Mouse (Mus musculus) layer of hippocampus, postnatal 10 days (tissue): ENCODE results near the gene Ttc7b. TPM values are rescaled to one million over a fixed set of nuclear protein-coding genes. Genes with fewer than 3 reads are reported as not detected.

Source experiments
- DNase-seq, 2 experiments: peaks; one replicate each; pipeline ENCODE4 v3.0.0; 2021; ENCODE audit warnings: low spot score in 2 of 2
- total RNA-seq, 2 experiments: library from RNA; stranded (reverse); gene quantifications; 2 replicates each; pipeline ENCODE4 v1.2.3; 2021

Gene Ttc7b
- total RNA-seq, 2 experiments from 2014 or later, result 110 to 121 TPM

DNA sequence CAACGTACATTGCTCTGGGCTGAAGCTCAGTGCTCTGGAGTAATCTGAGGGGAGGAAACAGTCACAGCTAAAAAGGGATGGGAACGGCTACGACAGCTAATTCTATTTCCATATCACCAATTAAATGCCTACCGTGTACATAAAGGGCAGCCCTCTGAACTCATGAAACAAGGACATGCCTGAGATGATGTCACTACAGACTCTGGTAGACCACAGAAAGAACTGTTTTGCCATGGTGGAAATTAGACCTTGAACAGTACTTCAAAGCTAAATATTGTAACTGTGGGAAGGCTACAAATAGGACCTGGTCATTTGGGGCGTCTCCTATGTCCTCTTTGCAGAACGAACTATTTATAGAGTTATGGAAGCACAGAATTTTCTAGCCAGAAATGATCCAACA is 99.7 kb downstream of the Ttc7b start:
- DNase-seq, result no peak

DNA sequence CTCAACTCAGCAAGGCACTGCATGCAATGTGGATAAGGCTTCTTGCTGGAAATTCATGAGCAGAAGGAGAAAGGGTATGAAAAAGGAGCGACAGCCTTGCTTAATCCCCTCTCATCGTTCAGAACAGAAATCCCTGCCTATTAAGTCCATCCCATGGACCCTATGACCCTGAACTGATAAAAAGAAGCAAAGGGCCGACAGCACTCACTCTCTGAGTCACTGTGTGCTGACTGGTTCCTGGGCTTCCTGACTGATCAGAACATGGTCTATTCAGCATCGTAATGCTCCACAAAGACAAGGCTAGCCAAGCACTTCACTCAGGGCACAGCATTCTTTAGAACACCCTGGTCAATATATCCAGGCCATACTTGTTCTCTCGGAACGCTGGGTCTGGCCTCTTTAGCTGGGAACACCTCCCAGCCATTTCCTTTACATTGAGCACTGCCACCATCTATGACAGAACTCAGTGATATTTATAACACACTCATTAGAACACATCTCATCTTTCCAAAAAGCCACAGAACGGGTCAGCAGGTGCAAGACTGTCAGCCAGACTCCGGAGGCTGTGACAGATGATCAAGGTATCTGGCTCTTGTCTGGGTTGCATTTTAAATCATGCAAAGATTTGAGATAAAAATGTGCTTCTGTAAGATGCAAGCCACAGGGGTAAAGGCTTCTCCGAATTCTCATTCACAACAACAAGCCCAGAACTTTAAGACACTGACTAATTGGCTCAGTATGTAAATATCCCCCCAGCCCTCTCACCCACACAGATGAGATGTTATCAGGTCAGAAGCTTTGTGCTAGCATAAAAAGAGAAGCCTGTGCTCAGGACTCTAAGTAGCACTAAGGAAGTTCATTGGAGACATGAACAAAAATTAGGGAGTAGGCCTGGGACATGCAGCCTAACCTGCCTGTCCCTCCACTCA is 100.4 kb downstream of the Ttc7b start:
- no peak for DNase-seq

DNA sequence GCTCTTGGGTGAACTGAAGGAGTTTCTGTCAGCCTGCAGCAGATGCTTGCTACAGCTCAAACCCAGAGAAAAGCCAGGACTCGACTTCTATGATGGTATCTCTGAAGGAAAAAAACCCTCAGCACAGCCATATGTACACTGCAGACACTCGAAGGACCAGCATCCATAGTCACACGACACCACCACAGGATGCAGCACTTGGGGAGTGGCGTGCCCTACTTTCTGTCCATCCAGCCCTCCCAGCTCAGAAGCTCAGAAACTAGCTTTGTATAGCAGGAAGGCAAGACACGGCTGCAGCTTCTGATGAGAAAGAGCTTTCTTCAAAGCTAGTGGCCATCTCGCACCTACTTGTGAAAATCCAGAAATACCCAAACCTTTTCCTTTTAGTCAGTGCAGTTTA is 104.8 kb downstream of the Ttc7b start:
- DNase-seq, result no peak

DNA sequence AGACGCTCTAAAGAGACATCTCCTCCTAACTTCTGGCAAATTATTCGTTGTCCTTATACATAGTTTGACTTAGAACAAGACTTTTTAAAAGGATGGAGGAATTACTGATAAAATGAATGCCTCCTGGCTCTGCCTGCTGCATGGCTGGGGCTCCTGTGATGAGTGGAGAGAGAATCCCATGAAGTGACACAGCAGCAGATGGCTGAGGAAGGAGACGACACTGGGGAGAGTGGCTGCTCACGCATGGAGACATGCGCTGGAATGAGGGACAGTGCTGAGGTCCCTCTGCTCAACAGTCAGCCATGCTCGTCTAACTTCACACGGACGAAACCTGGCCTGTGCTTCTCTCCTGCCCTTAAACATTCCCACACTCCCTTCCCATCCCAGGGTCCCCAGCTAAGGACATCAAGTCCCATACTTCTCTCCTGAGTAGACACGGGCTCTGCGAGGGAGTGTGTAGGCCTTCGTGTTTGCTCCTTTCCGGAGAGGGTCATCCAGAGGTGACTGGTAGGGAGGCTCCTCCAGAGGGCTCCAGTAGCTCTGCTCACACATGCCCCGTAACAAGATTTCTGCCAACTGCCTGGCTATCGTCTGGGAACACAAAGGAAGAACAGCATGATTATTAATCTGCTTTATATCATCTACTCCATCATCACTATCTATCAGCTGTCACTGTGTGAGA is 105.8 kb downstream of the Ttc7b start:
- no peak for DNase-seq

DNA sequence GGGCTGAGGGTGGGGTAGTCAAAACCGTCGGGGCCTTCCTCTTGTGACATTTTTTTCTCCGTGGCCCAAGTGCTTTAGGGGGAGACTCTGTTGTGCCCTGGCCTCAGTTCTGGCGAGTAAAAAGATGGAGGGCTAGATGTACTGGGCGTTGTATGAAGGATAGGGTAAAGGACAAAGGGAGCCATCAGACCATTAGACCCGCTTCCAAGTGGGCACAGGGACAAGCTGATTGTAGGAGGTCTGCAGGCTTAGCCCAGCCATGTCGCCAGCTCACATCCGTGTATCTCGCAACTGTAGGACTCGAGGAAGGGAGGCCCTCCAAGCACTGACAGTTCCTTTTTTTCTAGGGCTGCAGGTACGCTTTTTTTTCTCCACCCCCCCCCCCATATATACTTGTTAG is 111.9 kb downstream of the Ttc7b start:
- DNase-seq, result no peak

DNA sequence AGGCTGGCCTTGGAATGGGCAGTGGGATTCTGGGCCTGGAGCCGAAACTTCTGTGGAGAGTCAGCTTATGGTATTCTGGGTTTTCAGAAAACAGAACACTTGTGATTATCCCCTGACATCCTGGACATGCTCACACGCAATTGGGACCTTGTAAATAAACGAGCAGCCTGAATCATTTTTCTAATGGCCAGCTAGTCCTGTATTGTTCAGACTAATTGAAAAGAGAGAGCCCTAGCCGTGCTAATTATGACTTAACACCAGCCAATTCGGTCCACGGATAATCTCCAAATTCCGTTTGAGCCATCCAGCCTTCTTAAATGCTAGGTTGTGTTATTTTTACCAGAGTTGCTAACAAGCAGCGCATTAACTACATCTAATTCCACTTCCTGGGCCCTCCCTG is 112.5 kb downstream of the Ttc7b start:
- DNase-seq, result no peak

DNA sequence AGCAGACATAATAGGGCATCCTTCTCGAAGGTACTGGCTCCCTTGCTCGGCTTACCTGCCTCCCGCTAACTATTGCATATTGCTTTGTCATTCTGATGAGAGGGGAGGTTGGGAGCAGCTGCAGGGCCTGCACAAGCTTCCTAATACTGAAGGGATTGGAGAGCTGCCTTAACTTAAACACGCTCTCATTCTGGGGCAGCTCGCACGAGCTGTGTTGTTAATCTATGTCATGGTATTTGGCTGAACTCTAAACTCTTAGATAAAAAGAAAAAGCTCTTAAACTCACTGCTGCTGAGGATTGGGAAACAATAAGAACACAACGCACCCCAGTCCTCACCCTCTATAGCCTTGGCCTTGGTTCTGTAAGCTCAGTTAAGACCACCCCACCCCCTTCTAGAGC is 113.3 kb downstream of the Ttc7b start:
- no peak for DNase-seq

DNA sequence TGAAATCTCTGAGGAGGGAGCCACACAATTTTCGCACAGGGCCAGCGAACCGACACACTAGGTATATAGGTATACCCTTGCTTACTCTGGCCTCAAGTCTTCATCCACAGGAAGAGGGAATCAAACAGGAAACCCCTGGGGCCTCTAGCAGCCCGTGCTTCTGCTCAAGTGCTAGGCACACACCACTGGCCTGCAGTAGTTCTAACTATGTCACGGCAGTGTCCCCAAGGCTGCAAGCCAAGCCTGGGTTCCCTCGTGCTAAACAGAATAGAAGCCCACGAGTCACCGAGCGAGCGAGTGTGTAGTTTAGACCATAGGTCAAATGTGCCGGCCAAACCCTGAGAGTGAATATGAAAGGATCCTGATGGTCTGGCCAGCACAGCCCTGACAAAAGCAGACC is 114.5 kb downstream of the Ttc7b start:
- no peak for DNase-seq

DNA sequence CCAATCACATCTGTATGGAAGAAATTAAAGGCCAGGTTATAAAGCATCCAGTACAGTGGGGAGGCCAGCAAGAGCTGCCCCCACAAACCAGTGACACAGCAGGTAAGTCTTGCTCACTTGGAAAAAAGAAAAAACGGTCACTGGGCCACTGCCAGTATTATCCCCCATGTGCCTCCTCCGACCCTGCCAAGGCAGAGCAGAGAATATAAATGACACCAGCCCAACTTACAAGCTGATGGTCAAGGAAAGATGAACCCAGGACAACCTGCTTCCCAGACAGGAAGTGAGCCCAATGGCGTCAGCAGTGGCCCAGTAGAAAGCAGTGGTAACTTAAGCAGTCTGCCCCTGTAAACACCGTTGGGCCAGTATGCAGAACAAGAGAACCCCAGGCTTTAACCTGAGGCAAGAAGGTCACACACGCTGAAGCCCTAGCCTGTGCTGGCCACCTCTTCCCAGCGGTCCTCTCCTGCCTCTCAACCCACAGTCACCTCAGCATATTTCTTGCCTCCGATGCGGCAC is 115.1 kb downstream of the Ttc7b start:
- no peak for DNase-seq

DNA sequence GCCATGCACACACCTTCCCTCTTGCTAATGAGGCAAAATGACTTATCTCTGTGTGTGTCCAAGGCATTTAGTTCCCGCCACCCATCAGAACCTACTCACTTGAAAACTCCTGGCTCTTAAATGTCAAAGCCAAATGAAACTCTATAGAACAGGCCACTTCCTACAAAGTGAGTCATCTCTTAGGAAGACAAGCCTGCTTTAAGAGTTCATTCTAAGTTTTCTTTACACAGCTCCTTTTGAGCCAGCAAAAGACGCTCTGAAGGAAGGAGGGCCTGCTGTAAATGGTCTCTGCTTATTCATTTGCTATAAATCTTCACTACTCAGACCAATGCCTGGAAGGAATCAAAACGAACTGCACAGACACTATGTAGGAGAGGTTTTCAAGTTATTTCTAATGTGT is 116.2 kb downstream of the Ttc7b start:
- no peak for DNase-seq

DNA sequence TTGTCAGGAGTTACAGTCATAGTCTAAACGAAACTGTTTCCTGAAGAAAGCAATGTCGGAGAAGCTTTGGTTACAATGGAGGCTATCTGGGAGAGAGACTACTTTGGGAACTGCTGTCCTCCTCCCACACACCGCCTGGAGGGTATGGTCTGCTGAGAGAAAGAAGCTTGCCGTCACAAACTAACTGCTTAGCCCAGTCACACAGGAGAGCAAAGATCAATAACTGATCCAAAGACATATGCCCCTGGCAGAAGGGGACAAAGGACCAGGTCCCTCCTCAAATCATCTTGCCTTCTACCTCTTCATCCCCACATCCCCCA is 117.7 kb downstream of the Ttc7b start:
- no peak for DNase-seq

DNA sequence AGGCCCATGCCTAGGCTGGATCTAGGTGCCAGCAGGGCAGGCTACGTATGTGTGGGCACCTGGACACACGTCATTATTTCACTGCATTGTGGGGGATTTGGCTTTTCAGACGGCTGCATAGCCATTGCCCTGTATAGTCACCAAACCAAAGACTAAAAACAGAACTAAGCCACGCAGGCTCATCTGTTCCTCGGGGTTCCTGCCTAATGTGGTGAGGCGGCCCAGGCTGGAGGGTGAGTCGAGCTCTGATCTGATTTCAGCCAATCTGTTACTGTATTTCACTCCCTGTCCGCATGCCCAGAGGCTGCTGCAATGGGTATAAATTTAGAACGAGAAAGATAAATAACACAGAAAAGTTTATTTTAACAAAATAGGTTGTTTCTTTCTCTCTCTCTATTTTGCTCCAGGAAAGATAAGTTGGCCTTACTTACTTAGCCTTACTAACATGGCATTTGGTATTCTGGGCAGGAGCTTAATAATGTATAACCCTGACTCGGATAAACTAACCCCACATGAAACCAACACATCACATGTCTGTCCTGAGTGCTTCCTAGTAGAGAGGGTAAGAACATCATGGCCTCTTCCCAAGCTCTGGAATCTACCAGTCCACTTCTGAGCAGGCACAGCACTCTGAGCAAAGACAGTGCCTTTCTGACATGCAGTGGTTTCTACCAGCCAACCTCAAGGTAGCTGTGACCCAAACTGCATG is 118.2 kb downstream of the Ttc7b start:
- DNase-seq, result no peak

DNA sequence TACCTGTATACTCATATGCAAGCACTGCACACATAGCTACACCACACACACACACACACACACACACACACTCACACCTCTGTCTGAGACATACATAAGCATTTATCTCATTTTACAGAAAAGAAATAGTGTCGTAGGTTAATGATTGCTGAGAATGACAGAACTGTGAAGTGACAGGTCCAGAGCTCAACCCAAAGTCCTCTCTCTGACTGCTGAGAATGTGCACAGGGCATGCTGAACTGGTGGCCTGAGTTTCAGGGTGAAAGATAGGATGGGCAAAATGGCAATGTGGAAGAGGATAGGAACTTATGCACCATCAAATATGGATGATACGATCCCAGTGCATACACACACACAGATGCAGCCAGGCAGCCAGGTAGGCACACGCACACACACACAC is 120.5 kb downstream of the Ttc7b start:
- DNase-seq, result no peak

DNA sequence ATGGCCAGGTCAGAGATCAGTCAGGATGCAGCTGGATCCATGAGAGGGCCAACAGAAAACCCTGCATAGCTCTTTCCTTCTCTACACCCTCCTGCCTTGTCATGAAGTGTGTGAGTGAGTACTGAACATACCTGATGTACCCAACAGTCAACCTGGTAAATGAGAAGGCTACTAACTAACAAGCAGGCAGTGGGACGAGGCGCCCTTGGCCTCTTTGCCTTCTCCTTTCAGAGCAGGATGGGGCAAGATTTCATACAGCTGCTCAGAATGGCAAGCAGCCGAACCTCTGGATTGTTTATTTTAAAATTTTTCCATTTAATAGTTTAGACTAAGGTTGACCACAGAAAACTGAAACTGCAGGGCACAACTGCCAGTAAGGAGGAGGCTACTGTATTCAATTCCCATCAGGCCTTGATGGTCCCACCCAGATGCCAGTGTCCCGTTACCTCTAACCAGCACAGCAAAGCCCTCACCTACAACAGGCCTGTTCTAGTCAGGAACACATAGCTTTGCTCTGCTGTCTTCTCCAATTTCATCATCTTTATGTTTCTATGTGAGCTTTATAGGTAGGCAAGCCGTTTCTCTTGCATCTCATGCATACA is 121.4 kb downstream of the Ttc7b start:
- DNase-seq, result no peak

DNA sequence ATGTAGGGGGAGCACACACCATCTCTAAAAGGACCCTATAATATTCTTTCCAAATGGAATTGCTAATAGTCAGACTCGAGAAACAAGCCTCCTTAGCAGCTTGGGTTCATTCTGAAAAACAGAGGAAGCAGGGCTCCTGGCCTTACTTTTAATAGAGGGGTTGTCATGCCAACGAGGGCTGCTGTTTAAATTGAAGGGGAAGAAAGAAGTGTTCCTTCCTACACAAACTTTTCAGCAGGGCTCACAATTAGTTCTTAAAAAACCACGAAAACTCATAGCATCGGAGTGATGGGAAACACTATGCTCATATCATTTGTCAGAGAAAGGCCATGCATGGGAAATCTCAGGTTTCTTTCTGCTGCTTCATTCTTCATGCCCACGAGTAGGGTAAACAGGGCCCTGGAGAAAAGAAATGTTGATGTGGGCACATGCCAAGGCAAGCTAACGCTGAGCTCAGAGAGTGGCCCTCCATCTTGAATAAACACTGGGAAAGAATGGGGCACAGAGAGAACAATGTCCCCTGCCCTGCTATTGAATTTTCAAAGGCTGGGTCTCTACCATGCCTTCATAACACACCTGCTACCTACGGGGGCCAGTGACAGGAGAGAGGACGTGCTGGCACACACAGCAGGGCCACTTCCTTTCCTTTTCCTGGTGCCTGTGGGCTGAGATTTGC is 122.2 kb downstream of the Ttc7b start:
- no peak for DNase-seq

DNA sequence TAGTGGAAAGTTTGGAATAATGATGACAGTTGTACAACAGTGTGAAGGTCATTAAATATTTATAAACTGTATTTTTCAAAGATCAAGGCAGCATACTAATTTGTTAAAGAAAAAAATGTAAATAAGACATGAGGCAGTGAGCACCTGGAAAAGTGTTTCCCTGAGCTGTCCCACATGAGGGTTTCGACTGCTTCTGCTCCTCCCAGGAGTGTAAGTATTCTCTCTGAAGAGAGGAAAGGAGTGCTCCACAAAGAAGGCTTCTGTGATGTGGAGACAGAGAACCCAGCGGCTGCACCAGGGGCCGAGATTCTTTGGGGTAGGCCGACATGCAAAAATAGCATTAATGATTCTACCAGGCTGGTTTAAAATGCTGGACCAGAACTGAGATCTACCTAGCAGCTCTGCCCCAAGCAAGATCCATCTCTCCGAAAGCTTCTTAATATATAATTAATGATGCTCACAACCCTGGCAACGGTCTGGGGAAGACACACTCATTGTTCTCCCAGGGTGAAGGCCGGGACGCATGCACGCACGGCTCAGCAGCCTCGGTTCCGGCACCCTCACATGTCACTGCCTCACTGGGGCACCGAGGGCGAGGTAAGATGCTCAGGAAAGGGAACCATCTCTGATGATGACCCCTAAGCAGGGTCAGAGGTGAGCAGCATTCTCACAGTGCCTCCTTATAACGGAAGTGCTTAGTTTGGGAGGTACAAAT is 123.0 kb downstream of the Ttc7b start:
- DNase-seq, result no peak

DNA sequence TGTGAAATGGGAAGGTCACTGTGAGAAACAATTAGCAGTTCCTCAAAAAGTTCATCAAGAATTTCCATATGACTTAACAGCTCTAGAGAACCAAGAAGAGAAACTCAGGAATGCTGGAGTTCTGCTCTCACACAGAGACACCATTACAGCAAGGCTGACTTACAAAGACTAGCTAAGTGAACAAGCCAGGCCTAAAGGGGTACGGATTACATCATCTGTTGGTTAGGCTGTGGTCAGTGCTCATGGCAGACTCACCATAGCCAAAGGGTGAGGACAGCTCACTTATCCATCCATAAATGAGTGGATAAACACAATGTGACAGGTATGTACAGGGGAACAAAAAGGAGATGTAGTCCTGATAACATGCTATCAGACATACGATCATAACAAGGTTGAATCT is 123.8 kb downstream of the Ttc7b start:
- no peak for DNase-seq

DNA sequence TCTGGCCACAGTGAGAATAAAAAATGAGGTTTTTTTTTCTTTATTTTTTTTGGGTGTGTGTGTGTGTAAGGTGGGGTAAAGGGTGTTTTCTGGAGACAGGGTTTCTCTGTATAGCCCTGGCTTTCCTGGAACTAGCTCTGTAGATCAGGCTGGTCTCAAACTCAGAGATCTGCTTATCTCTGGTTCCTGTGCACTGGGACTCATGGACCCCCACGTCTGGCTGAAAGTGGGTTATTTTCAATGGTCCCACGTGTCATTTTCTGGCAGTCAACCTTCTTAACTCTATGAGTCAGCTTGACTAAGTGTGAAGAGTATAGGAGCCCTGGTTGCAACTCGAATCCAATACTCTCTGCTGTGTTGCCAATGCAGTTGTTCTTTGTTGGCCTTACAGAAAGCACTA is 127.1 kb downstream of the Ttc7b start:
- DNase-seq, result no peak

DNA sequence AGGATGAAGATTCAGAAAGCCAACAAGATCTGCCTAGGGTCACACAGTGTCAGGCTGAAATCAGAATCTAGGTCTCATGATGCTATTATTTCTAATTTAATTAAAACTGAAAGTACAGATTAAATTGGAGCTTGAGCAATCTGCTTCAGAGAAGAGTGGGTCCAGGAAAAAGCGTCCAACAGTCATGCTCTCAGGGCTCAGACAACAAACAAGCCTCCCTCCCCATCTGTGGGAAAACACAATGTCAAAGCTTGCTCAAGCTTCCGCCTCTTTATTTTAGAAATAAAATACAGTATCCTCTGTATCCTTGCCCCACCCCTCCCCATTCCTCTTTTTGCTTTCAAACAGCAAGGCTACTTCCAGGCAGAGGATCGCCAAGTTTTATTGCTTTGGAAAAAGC is 127.5 kb downstream of the Ttc7b start:
- DNase-seq, result no peak

DNA sequence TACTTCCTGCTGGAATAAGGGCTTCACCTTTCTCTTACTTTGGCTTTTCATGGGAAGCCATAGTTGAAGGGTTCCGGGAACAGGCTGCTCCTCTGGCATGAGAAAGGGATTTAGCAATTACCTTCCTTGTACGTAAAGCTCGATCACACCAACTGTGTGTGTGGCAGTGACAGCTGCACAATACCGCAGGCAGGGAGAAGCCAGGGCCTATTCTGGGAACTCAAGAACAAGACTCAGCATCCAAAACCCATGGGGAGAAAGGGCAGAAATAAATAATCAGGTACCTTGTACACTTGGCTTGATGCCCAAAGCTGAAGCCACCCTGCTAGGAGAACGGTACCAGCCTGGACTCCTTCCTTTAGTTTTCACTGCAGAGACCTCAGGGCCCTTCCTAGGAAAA is 128.2 kb downstream of the Ttc7b start:
- no peak for DNase-seq
